Mouse (Mus musculus) bone marrow macrophage, adult 2 months (primary cell): ENCODE measurements at regions not wholly inside any gene's neighbourhood (a gene's known extent, or its start where the extent isn't known, plus 50 kb on each side); places are given as distances from the start of the nearest gene placed in this dataset.

Experiments
- H3K27ac ChIP-seq: 2 replicates; pipeline ENCODE4 v1.5.1; 2012; ENCODE audit warnings: low read depth, low read length; ENCODE audit not compliant: insufficient read depth
- H3K4me1 ChIP-seq: 2 replicates; pipeline ENCODE4 v1.6.1; 2012; ENCODE audit warnings: low read length; ENCODE audit not compliant: control insufficient read depth, insufficient read depth
- H3K4me3 ChIP-seq: 2 replicates; pipeline ENCODE4 v1.5.1; 2012; ENCODE audit warnings: mild to moderate bottlenecking, low read length, moderate library complexity; ENCODE audit not compliant: insufficient read depth
- CTCF ChIP-seq: IDR thresholded peaks from 2 replicates; pipeline ENCODE4 v1.5.1; 2012; ENCODE audit warnings: low read depth, mild to moderate bottlenecking, low read length, moderate library complexity
- POLR2A ChIP-seq: IDR thresholded peaks from 2 replicates; pipeline ENCODE4 v1.6.1; 2012; ENCODE audit warnings: mild to moderate bottlenecking, low read depth, low read length, borderline replicate concordance

DNA sequence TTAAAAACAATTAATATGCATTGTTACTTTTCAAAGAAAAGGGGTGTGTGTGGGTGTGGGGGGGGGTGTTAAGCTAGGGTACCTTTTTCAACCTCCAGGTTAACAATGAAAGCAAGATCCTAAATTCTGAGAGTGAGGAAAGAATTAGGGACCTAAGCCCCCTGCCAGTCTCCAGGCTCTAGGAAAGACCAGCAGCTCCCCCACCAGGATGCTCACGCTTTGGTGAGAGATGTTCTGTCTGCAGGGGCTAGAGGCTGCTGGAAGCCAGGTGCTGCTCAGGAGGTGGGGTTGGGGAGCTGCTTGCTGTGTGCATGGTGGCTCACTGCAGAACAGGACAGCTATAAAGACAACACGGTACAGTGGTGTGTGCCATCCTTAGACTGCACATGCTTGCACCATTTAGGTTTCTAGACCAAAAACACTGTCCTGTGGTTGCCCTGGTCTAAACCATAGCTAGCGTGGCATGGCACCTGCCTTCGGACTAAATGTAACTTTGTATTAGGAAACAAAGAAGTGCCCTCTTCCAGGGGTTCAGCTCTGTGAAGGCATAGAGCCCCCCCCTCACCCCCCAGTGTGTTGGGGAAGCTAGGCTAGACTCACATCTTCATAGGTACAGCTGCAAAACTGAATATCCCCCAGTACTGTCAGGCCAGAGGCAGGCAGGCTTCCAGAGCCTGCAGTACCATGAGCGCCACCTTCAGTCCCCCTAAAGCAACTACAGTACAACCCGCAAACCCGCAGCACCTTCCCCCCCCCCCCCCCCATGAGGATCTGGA is 70.7 kb upstream of the Ppp2r5c start:
- TF ChIP-seq POLR2A, result no peak

DNA sequence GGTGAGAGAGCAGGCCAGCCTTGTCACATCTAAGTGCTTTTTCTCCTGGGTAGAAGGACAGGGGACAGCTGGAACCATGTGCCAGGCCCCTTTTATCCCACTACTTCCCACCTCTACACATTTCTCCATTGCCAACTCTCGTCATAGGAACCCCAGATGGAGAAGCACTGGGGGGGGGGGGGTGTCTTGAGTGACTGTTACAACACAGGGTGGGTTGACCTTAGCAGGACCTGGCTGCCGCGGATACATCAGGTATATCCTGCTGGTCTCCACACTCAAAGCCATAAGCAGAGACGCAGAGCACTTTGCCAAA is 70.1 kb upstream of the Ppp2r5c start:
- Histone ChIP-seq H3K27ac (no peak overlapping the region), H3K4me3 (no peak overlapping the region), H3K4me1 (0 out of 2 replicates have a peak, but pooled peaks cover 2% of the 10 kb centered on the region)
- no peak for TF ChIP-seq POLR2A

More for the DNA sequence above, 70.7 kb upstream of the Ppp2r5c start:
- Histone ChIP-seq H3K4me3 (no peak overlapping the region), H3K4me1 (0 out of 2 replicates have a peak, but pooled peaks cover 2% of the 10 kb centered on the region), H3K27ac (no peak overlapping the region)

DNA sequence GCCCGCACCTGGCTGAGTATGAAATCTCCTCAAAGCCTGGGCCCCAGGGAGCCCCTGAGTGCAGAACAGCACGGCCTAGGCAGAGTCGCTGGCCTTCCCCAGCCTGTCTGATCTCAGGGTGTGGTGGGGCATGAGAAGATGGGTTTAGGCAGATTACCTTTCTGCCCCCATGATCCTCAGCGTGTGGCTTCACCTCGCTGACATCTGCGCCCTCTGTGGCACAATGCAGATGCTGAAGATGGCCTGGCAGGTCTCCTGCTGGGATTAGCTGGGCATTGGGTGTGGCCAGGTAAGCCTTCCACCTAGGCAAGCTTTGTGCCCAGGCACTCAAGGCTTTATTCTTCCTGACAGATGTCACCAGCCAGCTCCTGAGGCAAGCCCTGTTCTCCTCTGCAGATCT is 69.6 kb upstream of the Ppp2r5c start:
- Histone ChIP-seq H3K4me1 (0 out of 2 replicates have a peak, but pooled peaks cover 2% of the 10 kb centered on the region), H3K4me3 (no peak overlapping the region), H3K27ac (no peak overlapping the region)
- no peak for TF ChIP-seq POLR2A
- no peak for TF ChIP-seq CTCF

DNA sequence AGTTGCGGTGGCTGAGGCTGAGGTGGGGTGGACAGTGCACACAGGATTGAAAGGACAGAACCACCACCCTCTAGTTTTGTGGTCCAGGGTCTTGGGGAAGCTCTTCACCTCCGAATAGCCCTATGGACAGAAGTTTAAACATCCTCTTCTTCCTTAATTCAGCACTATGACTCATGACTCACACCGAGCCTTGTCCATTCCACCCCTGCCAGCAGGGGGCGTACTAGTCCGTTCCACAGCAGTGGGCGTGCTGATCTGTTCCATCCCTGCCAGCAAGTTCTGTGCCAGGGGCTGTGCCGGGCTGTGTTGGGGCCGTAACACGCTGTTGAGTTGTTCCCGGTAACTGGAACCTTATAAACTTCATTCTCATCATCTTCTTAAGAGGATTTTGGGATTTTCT is 69.2 kb upstream of the Ppp2r5c start:
- H3K27ac ChIP-seq, result no peak overlapping the region
- TF ChIP-seq CTCF (peak; percentile 54; the same call in 1 of the 2 replicates), POLR2A (no peak)
- no peak overlapping the region for H3K4me3 ChIP-seq
- 0 out of 2 replicates have a peak, but pooled peaks cover 2% of the 10 kb centered on the region for H3K4me1 ChIP-seq

DNA sequence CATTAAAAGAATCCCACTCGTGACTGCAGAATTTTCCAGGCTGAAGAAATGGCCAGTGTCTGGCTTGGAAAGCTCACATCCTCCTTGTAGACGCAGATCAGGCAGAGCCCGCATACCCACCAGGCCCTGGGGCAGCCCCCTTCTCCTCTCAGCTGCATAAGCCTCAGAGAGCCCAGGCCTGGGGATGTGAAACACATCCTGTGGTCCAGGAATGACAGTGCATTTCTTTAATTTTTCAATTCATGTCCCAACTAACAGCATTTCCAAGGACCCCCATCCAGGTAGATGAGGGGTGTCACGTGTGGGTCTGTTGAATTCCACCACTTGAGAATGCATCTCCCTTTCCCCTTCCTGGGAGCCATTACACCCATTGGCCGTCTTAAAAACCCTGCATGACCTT is 68.6 kb upstream of the Ppp2r5c start:
- Histone ChIP-seq H3K4me3 (no peak overlapping the region), H3K4me1 (0 out of 2 replicates have a peak, but pooled peaks cover 2% of the 10 kb centered on the region), H3K27ac (no peak overlapping the region)
- TF ChIP-seq CTCF (no peak), POLR2A (no peak)

DNA sequence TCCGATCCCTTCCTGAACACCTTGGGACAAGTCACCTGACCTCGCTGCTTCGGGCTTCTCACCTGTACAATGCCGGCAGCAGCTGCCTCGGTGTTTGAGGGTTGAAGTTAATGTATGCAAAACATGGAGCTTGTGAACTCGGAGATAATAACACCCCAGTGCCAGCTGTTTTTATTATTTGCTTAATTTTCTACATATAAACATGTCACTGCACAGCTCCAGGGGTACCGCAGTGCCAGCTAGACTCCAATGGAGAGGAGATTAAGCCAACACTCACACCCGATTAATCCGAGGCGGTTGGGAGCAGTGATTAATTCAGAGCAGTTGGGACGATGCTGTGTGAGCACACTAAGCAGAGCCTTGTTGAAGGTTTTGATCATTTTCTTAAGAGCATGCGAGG is 67.2 kb upstream of the Ppp2r5c start:
- no peak for TF ChIP-seq POLR2A
- TF ChIP-seq CTCF, result no peak
- no peak overlapping the region for H3K4me3 ChIP-seq
- no peak overlapping the region for H3K27ac ChIP-seq
- 0 out of 2 replicates have a peak, but pooled peaks cover 2% of the 10 kb centered on the region for H3K4me1 ChIP-seq

DNA sequence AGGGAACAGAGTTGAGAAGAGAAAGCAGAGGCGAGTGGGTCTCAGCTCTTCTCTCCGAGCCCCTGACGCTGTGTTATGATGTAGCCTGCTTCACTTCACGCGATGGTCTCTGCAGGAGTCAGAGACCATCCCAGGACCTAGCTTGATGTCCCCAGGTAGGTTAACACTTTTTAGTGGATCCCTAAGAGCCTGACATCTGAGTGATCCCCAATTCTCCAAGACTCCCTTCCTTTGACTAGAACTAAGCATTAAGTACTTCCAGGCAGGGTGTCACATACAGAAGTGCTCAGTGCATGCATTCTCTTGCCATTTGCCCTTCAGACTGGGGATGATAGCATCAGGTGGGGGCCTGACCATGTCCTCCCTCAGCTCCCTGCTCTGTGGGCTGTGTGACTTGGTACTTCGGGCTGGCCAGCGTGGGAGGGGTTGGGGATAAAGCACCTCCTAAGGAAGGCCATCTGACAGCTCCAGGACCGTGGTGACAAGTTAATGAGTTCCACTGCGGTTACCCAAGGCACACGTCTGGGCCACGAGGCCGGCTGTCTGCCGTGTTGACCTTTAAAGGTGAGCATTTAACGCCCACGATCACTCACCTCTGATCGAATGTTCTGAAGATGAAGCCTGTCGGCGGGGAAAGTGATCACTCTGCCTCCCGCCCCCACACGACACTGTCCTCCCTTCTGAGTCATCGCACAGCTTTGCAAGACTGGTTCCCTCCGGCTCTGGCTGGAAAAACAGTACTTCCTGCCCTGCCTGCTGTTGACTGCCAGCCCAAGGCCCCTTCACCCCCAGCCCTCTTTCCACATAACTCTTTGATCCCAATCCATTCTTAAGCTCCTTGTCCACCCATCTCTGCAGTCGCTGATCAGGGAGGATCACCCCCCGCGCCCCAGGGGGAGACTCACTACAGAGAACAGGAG is 65.8 kb upstream of the Ppp2r5c start:
- H3K4me3 ChIP-seq, result no peak overlapping the region
- TF ChIP-seq CTCF (no peak), POLR2A (no peak)
- 0 out of 2 replicates have a peak, but pooled peaks cover 2% of the 10 kb centered on the region for H3K4me1 ChIP-seq
- no peak overlapping the region for H3K27ac ChIP-seq

DNA sequence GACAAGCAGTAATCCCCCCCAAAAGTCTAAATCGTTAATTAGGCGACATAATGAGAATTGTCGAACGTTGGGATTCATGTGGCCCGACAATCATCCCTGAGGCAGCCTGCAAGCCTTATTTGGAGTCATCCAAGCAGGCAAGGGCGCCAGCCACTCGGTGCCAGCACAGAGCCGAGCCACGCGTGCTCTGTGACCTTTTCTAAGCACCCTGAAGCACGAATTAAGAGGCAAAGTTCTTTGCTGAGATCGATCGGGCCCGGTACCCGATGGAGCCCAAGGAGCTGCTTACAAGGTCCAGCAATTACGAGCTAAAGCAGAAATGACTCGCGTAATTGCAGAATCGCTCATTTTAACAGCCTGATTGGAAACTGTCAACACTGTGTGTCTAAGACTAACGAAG is 61.9 kb upstream of the Ppp2r5c start:
- Histone ChIP-seq H3K4me3 (no peak overlapping the region), H3K27ac (no peak overlapping the region), H3K4me1 (no peaks in the 10 kb centered on the region)
- no peak for TF ChIP-seq CTCF
- TF ChIP-seq POLR2A, result no peak

DNA sequence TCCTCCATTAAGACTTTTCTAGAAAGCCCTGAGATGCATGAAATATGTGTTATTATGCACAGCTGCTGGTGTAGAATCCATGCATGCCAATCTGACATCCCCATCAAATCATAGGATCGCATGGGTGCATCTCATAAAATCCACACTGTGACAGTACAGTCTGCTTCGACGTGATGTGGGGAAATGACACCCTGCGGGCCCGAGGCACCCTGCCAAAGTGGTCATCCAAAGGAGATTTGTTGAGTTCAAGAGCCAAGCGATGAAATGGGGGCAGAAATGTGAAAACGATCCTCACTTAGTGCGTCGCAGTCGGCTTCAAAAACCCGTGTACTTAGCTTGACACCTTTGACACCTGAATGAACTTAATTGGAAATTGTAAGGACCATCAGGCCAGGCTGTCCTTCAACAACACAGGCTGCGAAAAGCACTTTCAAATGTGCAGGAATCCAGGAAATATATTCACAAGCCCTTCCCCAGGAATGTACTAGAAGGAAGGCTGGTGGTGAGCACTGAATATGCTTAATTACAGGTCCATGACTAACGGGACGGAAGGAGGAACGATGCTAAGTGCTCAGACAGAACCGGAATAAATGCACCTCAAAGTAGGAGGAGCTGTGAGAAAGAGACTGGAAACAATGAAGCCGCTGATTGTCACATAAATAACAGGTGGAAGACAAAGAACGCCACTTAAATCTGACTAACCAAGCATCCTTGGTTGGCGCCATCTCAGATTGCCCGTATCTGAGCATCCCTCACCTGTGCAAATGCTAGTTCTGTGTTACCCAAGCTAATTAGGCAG is 60.9 kb upstream of the Ppp2r5c start:
- TF ChIP-seq CTCF (no peak), POLR2A (no peak)
- no peak overlapping the region for H3K27ac ChIP-seq
- H3K4me3 ChIP-seq, result no peak overlapping the region
- no peaks in the 10 kb centered on the region for H3K4me1 ChIP-seq
